Mouse (Mus musculus): Measurements from ENCODE around the gene Krtap10-4. TPM values are rescaled to one million over a fixed set of nuclear protein-coding genes. Genes with fewer than 3 reads are reported as not detected.
A peak's percentile ranks its signal among the peaks of the same experiment; 100 is the strongest.

The Krtap10-4 gene
- polyA plus RNA-seq (2011; ENCODE audit: insufficient read depth, insufficient read length, low replicate concordance, missing spikeins): not detected in 2 replicates

GRCm38 (mm10) chr10:77826951-77827350, at the start of gene Krtap10-4:
Krtap10-4 (minus strand) TSS chr10:77827095.
- H3K4me1 ChIP-seq (ENCODE audit: control insufficient read depth, insufficient read depth, low read length): no peaks in the 10 kb centered on the region
- H3K4me3 ChIP-seq (replicated peaks; ENCODE audit: control insufficient read depth, low read depth, low read length): no peak within 1 kb of the TSS
- TF ChIP-seq CTCF (IDR thresholded peaks at IDR 0.05; ENCODE audit: control insufficient read depth, insufficient read depth, low read length): no peak
- TF ChIP-seq POLR2A (IDR thresholded peaks at IDR 0.05; ENCODE audit: borderline replicate concordance, control insufficient read depth, low read depth, low read length): no peak
- H3K27ac ChIP-seq (ENCODE audit: control insufficient read depth, insufficient read depth, low read depth, low read length, poor library complexity): no peak within 1 kb of the TSS
- 64% methylated on average over 6 of the region's 6 CpGs for WGBS

GRCm38 (mm10) chr10:77869651-77870050, 42.8 kb upstream of the Krtap10-4 start:
- no peaks in the 10 kb centered on the region for H3K4me1 ChIP-seq (ENCODE audit: control insufficient read depth, insufficient read depth, low read length)
- TF ChIP-seq CTCF (IDR thresholded peaks at IDR 0.05; ENCODE audit: control insufficient read depth, insufficient read depth, low read length) (no peak), POLR2A (IDR thresholded peaks at IDR 0.05; ENCODE audit: borderline replicate concordance, control insufficient read depth, low read depth, low read length) (no peak)
- 86% methylated on average over 7 of the region's 7 CpGs for WGBS
- no peak overlapping the region for H3K27ac ChIP-seq (ENCODE audit: control insufficient read depth, insufficient read depth, low read depth, low read length, poor library complexity)
- no peak overlapping the region for H3K4me3 ChIP-seq (replicated peaks; ENCODE audit: control insufficient read depth, low read depth, low read length)

GRCm38 (mm10) chr10:77867546-77867945, 40.7 kb upstream of the Krtap10-4 start:
- Histone ChIP-seq H3K27ac (ENCODE audit: control insufficient read depth, insufficient read depth, low read depth, low read length, poor library complexity) (no peak overlapping the region), H3K4me3 (replicated peaks; ENCODE audit: control insufficient read depth, low read depth, low read length) (no peak overlapping the region), H3K4me1 (ENCODE audit: control insufficient read depth, insufficient read depth, low read length) (no peaks in the 10 kb centered on the region)
- TF ChIP-seq POLR2A (IDR thresholded peaks at IDR 0.05; ENCODE audit: borderline replicate concordance, control insufficient read depth, low read depth, low read length) (no peak), CTCF (IDR thresholded peaks at IDR 0.05; ENCODE audit: control insufficient read depth, insufficient read depth, low read length) (no peak)
- WGBS: 76% methylated on average over 1 of the region's 1 CpGs

- TF ChIP-seq CTCF (IDR thresholded peaks at IDR 0.05; ENCODE audit: control insufficient read depth, insufficient read depth, low read length): no peak
- no peak for TF ChIP-seq POLR2A (IDR thresholded peaks at IDR 0.05; ENCODE audit: borderline replicate concordance, control insufficient read depth, low read depth, low read length)
- Histone ChIP-seq H3K4me3 (replicated peaks; ENCODE audit: control insufficient read depth, low read depth, low read length) (no peak overlapping the region), H3K27ac (ENCODE audit: control insufficient read depth, insufficient read depth, low read depth, low read length, poor library complexity) (no peak overlapping the region), H3K4me1 (ENCODE audit: control insufficient read depth, insufficient read depth, low read length) (no peaks in the 10 kb centered on the region)
- whole genome bisulfite sequencing: 29% methylated on average over 11 of the region's 11 CpGs
These were observed 37.9 kb upstream of the Krtap10-4 start for GRCm38 (mm10) chr10:77864762-77865143.

- Histone ChIP-seq H3K4me3 (replicated peaks; ENCODE audit: control insufficient read depth, low read depth, low read length) (peak overlapping the region; percentile 40), H3K27ac (ENCODE audit: control insufficient read depth, insufficient read depth, low read depth, low read length, poor library complexity) (no peak overlapping the region), H3K4me1 (ENCODE audit: control insufficient read depth, insufficient read depth, low read length) (no peaks in the 10 kb centered on the region)
- 22% methylated on average over 14 of the region's 14 CpGs for whole genome bisulfite sequencing
- no peak for TF ChIP-seq POLR2A (IDR thresholded peaks at IDR 0.05; ENCODE audit: borderline replicate concordance, control insufficient read depth, low read depth, low read length)
- TF ChIP-seq CTCF (IDR thresholded peaks at IDR 0.05; ENCODE audit: control insufficient read depth, insufficient read depth, low read length): no peak
These were observed 37.3 kb upstream of the Krtap10-4 start for GRCm38 (mm10) chr10:77864067-77864761.

GRCm38 (mm10) chr10:77861675-77862074, 34.8 kb upstream of the Krtap10-4 start, which contains the start of gene Gm3285:
Gm3285 (plus strand) TSS chr10:77861975.
- WGBS: 66% methylated on average over 7 of the region's 7 CpGs
- no peaks in the 10 kb centered on the region for H3K4me1 ChIP-seq (ENCODE audit: control insufficient read depth, insufficient read depth, low read length)
- H3K27ac ChIP-seq (ENCODE audit: control insufficient read depth, insufficient read depth, low read depth, low read length, poor library complexity): no peak within 1 kb of the TSS
- TF ChIP-seq POLR2A (IDR thresholded peaks at IDR 0.05; ENCODE audit: borderline replicate concordance, control insufficient read depth, low read depth, low read length): no peak
- no peak for TF ChIP-seq CTCF (IDR thresholded peaks at IDR 0.05; ENCODE audit: control insufficient read depth, insufficient read depth, low read length)
- H3K4me3 ChIP-seq (replicated peaks; ENCODE audit: control insufficient read depth, low read depth, low read length): no peak within 1 kb of the TSS

- Histone ChIP-seq H3K27ac (ENCODE audit: control insufficient read depth, insufficient read depth, low read depth, low read length, poor library complexity) (no peak within 1 kb of the TSS), H3K4me1 (ENCODE audit: control insufficient read depth, insufficient read depth, low read length) (no peaks in the 10 kb centered on the region), H3K4me3 (replicated peaks; ENCODE audit: control insufficient read depth, low read depth, low read length) (no peak within 1 kb of the TSS)
- 67% methylated on average over 9 of the region's 9 CpGs for WGBS
- no peak for TF ChIP-seq CTCF (IDR thresholded peaks at IDR 0.05; ENCODE audit: control insufficient read depth, insufficient read depth, low read length)
- no peak for TF ChIP-seq POLR2A (IDR thresholded peaks at IDR 0.05; ENCODE audit: borderline replicate concordance, control insufficient read depth, low read depth, low read length)
These were observed 25.7 kb upstream of the Krtap10-4 start, which contains the start of gene Gm10318 for GRCm38 (mm10) chr10:77852559-77852958. Gm10318 (plus strand) TSS chr10:77852859.

GRCm38 (mm10) chr10:77847538-77847937, 20.6 kb upstream of the Krtap10-4 start:
- no peaks in the 10 kb centered on the region for H3K4me1 ChIP-seq (ENCODE audit: control insufficient read depth, insufficient read depth, low read length)
- no peak overlapping the region for H3K4me3 ChIP-seq (replicated peaks; ENCODE audit: control insufficient read depth, low read depth, low read length)
- 74% methylated on average over 2 of the region's 2 CpGs for WGBS
- no peak for TF ChIP-seq POLR2A (IDR thresholded peaks at IDR 0.05; ENCODE audit: borderline replicate concordance, control insufficient read depth, low read depth, low read length)
- TF ChIP-seq CTCF (IDR thresholded peaks at IDR 0.05; ENCODE audit: control insufficient read depth, insufficient read depth, low read length): no peak
- H3K27ac ChIP-seq (ENCODE audit: control insufficient read depth, insufficient read depth, low read depth, low read length, poor library complexity): no peak overlapping the region
